Mouse (Mus musculus) midbrain, embryonic 11.5 days (tissue): ENCODE results near the gene Ncoa6. TPM values are rescaled to one million over a fixed set of nuclear protein-coding genes. Genes with fewer than 3 reads are reported as not detected.

Experiments used
- ATAC-seq: fragments of 200-750 bp; cut with Nextera tagmentation; 2 replicates; pipeline ENCODE4 v1.8.0; 2017; ENCODE audit warnings: moderate TSS enrichment, moderate library complexity; ENCODE audit not compliant: low FRiP score
- DNase-seq: peaks from one replicate; pipeline ENCODE4 v3.0.0; 2015; ENCODE audit warnings: low spot score; ENCODE audit errors: missing footprints
- H3K27ac ChIP-seq: fragments of 300-500 bp; sonication (generic); 2 replicates; pipeline ENCODE4 v1.5.1; 2014; ENCODE audit warnings: low read depth, low read length
- H3K27me3 ChIP-seq: fragments of 300-500 bp; sonication (generic); 2 replicates; pipeline ENCODE4 v1.6.1; 2014; ENCODE audit warnings: mild to moderate bottlenecking, low read length, moderate library complexity, mixed read lengths; ENCODE audit not compliant: control insufficient read depth, insufficient read depth
- H3K36me3 ChIP-seq: fragments of 300-500 bp; sonication (generic); 2 replicates; pipeline ENCODE4 v1.6.1; 2014; ENCODE audit warnings: mild to moderate bottlenecking, low read length, moderate library complexity, mixed read lengths; ENCODE audit not compliant: control insufficient read depth, insufficient read depth
- H3K4me1 ChIP-seq: fragments of 300-500 bp; sonication (generic); 2 replicates; pipeline ENCODE4 v1.6.1; 2014; ENCODE audit warnings: low read length; ENCODE audit not compliant: control insufficient read depth, insufficient read depth
- H3K4me2 ChIP-seq: fragments of 300-500 bp; sonication (generic); 2 replicates; pipeline ENCODE4 v1.6.1; 2014; ENCODE audit warnings: mild to moderate bottlenecking, moderate library complexity
- H3K4me3 ChIP-seq: fragments of 300-500 bp; sonication (generic); 2 replicates; pipeline ENCODE4 v1.5.1; 2014; ENCODE audit warnings: low read depth, low read length
- H3K9ac ChIP-seq: fragments of 300-500 bp; sonication (generic); 2 replicates; pipeline ENCODE4 v1.6.1; 2014; ENCODE audit warnings: low read length
- H3K9me3 ChIP-seq: fragments of 300-500 bp; sonication (generic); 2 replicates; pipeline ENCODE4 v1.6.1; 2016; ENCODE audit warnings: low read length; ENCODE audit not compliant: control insufficient read depth
- WGBS: fragments of 180-500 bp; shearing (Covaris S2); extraction: QIAGEN DNeasy Blood & Tissue Kit; methylation state at CpG from one replicate; pipeline ENCODE4 v1.1.7; 2014; 5-methylcytosine and 5-hydroxymethylcytosine counted together
- polyA plus RNA-seq: library from polyadenylated mRNA; unstranded; fragments of >200 nt; fragmentation: Nextera tagmentation; extraction: Ambion mirVana; gene quantifications from 2 replicates; pipeline ENCODE4 v1.2.1, GENCODE M21; 2014

The Ncoa6 gene
- polyA plus RNA-seq, 1 experiment from 2014 or later = 33.6 TPM

- Histone ChIP-seq H3K4me1 (peaks cover 16% of the 10 kb centered on the region), H3K27ac (no peak overlapping the region), H3K4me3 (no peak overlapping the region), H3K9me3 (no peaks in the 10 kb centered on the region), H3K27me3 (no peaks in the 10 kb centered on the region), H3K4me2 (no peak overlapping the region), H3K9ac (no peak overlapping the region), H3K36me3 (no peaks in the 10 kb centered on the region)
- DNase-seq (no peak), ATAC-seq (no peak)
- 74% methylated on average over 4 of the region's 4 CpGs for WGBS
These were observed 86.6 kb downstream of the Ncoa6 start for GRCm38 (mm10) chr2:155387052-155387451.

GRCm38 (mm10) chr2:155386534-155386899, 87.2 kb downstream of the Ncoa6 start:
- H3K27ac ChIP-seq = no peak overlapping the region
- no peak for DNase-seq

GRCm38 (mm10) chr2:155385731-155386533, 87.8 kb downstream of the Ncoa6 start:
- 42% methylated on average over 18 of the region's 18 CpGs for WGBS
- H3K4me1 ChIP-seq = peaks cover 18% of the 10 kb centered on the region
- H3K4me2 ChIP-seq = no peak overlapping the region
- no peaks in the 10 kb centered on the region for H3K27me3 ChIP-seq
- DNase-seq = peak; percentile 89
- H3K36me3 ChIP-seq = no peaks in the 10 kb centered on the region
- no peak overlapping the region; the same call in 1 of the 2 replicates for H3K9ac ChIP-seq
- no peak for ATAC-seq
- no peak overlapping the region for H3K4me3 ChIP-seq
- no peak overlapping the region for H3K27ac ChIP-seq
- no peaks in the 10 kb centered on the region for H3K9me3 ChIP-seq

More at GRCm38 (mm10) chr2:155386534-155386899, 87.2 kb downstream of the Ncoa6 start:
- no peak overlapping the region; the same call in 1 of the 2 replicates for H3K9ac ChIP-seq
- H3K27me3 ChIP-seq = no peaks in the 10 kb centered on the region
- no peaks in the 10 kb centered on the region for H3K9me3 ChIP-seq
- 18% methylated on average over 27 of the region's 27 CpGs for WGBS
- ATAC-seq = no peak
- peaks cover 16% of the 10 kb centered on the region for H3K4me1 ChIP-seq
- H3K36me3 ChIP-seq = no peaks in the 10 kb centered on the region
- H3K4me2 ChIP-seq = no peak overlapping the region
- no peak overlapping the region for H3K4me3 ChIP-seq

- Histone ChIP-seq H3K4me3 (no peak overlapping the region), H3K9me3 (no peaks in the 10 kb centered on the region), H3K27ac (no peak overlapping the region), H3K36me3 (no peaks in the 10 kb centered on the region), H3K4me2 (no peak overlapping the region), H3K27me3 (peaks cover 7% of the 10 kb centered on the region; the same call in 1 of the 2 replicates), H3K9ac (no peak overlapping the region), H3K4me1 (peaks cover 20% of the 10 kb centered on the region)
- 29% methylated on average over 7 of the region's 7 CpGs for WGBS
- DNase-seq = peak; percentile 97
- ATAC-seq = no peak
These were observed 88.6 kb downstream of the Ncoa6 start for GRCm38 (mm10) chr2:155385090-155385489.

GRCm38 (mm10) chr2:155382791-155383438, 90.8 kb downstream of the Ncoa6 start:
- H3K4me1 ChIP-seq = peaks cover 20% of the 10 kb centered on the region
- H3K27ac ChIP-seq = no peak overlapping the region

GRCm38 (mm10) chr2:155382332-155382700, 91.4 kb downstream of the Ncoa6 start:
- WGBS = 20% methylated on average over 6 of the region's 6 CpGs
- ATAC-seq (peak; percentile 17; the same call in 1 of the 2 replicates), DNase-seq (no peak)
- Histone ChIP-seq H3K27ac (peak overlapping the region; percentile 94), H3K4me3 (peak overlapping the region; percentile 81), H3K9ac (peak overlapping the region; percentile 93), H3K36me3 (no peaks in the 10 kb centered on the region), H3K4me1 (peaks cover 20% of the 10 kb centered on the region), H3K27me3 (peaks cover 8% of the 10 kb centered on the region; the same call in 1 of the 2 replicates), H3K4me2 (peak overlapping the region; percentile 67), H3K9me3 (no peaks in the 10 kb centered on the region)

More at GRCm38 (mm10) chr2:155382791-155383438, 90.8 kb downstream of the Ncoa6 start:
- no peak overlapping the region for H3K9ac ChIP-seq
- no peak for DNase-seq
- peak overlapping the region; percentile 67 for H3K4me2 ChIP-seq
- H3K9me3 ChIP-seq = no peaks in the 10 kb centered on the region
- H3K27me3 ChIP-seq = peaks cover 8% of the 10 kb centered on the region; the same call in 1 of the 2 replicates
- H3K36me3 ChIP-seq = no peaks in the 10 kb centered on the region
- H3K4me3 ChIP-seq = peak overlapping the region; percentile 81
- ATAC-seq = no peak
- WGBS = 86% methylated on average over 2 of the region's 2 CpGs

- Histone ChIP-seq H3K4me3 (peak overlapping the region; percentile 81), H3K27ac (peak overlapping the region; percentile 94), H3K9ac (peak overlapping the region; percentile 93), H3K36me3 (no peaks in the 10 kb centered on the region), H3K4me1 (peaks cover 20% of the 10 kb centered on the region), H3K27me3 (peaks cover 8% of the 10 kb centered on the region; the same call in 1 of the 2 replicates), H3K4me2 (peak overlapping the region; percentile 67), H3K9me3 (no peaks in the 10 kb centered on the region)
- under 1% methylated on average over 65 of the region's 68 CpGs for WGBS
- ATAC-seq (peak; percentile 94), DNase-seq (peak; percentile 100)
These were observed 91.9 kb downstream of the Ncoa6 start for GRCm38 (mm10) chr2:155381643-155382331.

GRCm38 (mm10) chr2:155381060-155381437, 92.6 kb downstream of the Ncoa6 start:
- peak overlapping the region; percentile 94 for H3K27ac ChIP-seq
- DNase-seq (peak; percentile 90), ATAC-seq (no peak)
- peak overlapping the region; percentile 93 for H3K9ac ChIP-seq
- H3K4me1 ChIP-seq = peaks cover 14% of the 10 kb centered on the region
- WGBS = 3% methylated on average over 11 of the region's 11 CpGs
- peak overlapping the region; percentile 67 for H3K4me2 ChIP-seq
- no peaks in the 10 kb centered on the region for H3K9me3 ChIP-seq
- H3K27me3 ChIP-seq = peaks cover 8% of the 10 kb centered on the region; the same call in 1 of the 2 replicates
- H3K36me3 ChIP-seq = no peaks in the 10 kb centered on the region
- H3K4me3 ChIP-seq = peak overlapping the region; percentile 81
